Mouse (Mus musculus) olfactory bulb, adult 2 months (tissue): ENCODE measurements around the gene Serpina3f.

Source experiments
- CTCF ChIP-seq: fragments of 200-500 bp; IDR thresholded peaks from 2 replicates; pipeline ENCODE4 v1.5.1; 2012; ENCODE audit warnings: low read depth, mild to moderate bottlenecking, low read length, moderate library complexity; ENCODE audit not compliant: insufficient read depth
- POLR2A ChIP-seq: fragments of 200-500 bp; IDR thresholded peaks from 2 replicates; pipeline ENCODE4 v1.6.1; 2012; ENCODE audit warnings: mild to moderate bottlenecking, low read depth, low read length, moderate library complexity; ENCODE audit not compliant: insufficient read depth

DNA sequence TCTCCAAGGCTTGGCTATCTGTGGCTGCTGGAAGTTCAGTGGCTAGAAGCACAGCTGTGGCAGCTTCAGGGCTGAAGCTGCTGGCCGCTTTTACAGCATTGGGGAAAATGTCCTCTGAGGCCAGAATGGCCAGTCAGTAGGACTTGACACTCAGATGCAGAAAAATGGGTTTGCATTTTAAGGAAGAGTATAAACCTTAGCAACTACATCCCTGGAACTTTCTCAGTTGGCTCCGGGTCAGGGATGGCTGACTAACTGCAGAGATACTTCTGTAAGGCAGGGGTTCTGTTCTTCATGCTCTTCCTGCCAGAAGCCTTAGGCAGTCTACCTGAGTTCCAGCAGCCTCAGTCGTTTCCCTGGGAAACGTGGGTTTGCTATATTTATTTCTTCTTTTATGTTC is 29.3 kb upstream of the Serpina3f start:
- TF ChIP-seq CTCF: no peak
- TF ChIP-seq POLR2A: no peak
